Mouse (Mus musculus): Measurements from ENCODE around the gene Fahd1.

DNA sequence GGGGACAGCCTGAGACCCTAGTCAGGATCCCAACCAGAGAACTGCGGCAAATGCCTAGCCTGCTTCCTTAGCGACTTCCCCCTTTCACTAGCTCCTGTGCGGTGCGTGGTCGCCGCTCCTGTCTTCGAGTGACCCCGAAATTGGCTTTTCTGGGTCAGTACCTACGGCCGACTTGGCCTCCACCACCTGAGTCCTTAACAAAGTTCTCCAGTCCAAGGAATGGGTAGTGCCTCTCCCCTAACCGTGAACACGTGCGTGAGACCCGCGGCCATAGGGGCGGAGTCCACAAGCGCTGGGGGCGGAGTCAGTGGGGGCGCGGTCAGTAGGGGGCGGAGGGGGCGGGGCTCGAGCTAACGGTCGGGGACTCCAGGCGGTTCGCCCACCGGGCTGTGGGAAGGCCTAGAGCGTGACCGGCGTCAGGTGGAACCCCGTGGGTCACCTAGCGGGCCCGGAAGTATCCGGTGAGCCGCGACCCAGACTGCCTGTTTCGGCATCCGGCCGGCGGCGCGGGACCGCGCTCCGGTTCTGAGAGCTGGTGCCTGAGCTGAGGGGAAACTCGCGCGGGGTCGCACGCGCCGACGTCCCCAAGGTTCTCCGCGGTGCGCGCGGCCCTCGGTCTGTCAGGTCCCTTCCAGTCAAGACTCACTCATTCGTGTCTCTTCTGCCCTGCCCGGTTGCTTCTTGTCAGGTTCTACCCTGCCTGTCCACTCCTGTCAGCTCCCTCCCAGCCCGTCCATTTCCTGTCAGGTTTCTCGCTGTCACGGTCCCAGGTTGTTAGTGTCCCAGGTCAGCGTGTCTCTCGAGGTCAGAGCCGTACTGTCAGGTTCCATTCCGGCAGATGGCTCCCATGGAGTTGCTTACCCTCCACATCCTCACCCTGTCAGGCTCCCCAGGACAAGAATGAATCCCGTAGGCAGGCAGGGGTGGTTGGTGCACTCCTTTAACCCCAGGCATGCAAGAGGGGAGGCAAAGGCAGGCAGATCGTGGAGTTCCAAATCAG is 45.9 kb downstream of the Fahd1 start, which contains the start of gene Meiob:
- TF ChIP-seq POLR2A (IDR thresholded peaks at IDR 0.05; ENCODE audit: borderline replicate concordance, insufficient read depth, low read length) (no peak), CTCF (IDR thresholded peaks at IDR 0.05; ENCODE audit: borderline replicate concordance, insufficient read depth, low read depth, low read length) (no peak)

Measured in cerebellum, adult 2 months (tissue).